Mouse (Mus musculus) urinary bladder, postnatal 25 days (tissue): Measurements from ENCODE around the gene Chpf2.

Experiments
- DNase-seq: peaks from one replicate; pipeline ENCODE4 v3.0.0; 2022; ENCODE audit warnings: low spot score

Chpf2 gene

GRCm38 (mm10) chr5:24605321-24605979 lies 18.9 kb downstream of the Chpf2 start:
- no peak for DNase-seq

GRCm38 (mm10) chr5:24605980-24606665 lies 19.6 kb downstream of the Chpf2 start:
- DNase-seq = no peak

GRCm38 (mm10) chr5:24609388-24609787 lies 22.8 kb downstream of the Chpf2 start:
- DNase-seq = no peak

GRCm38 (mm10) chr5:24611366-24612301 lies 25.1 kb downstream of the Chpf2 start:
- no peak for DNase-seq

- DNase-seq = no peak
Observed at GRCm38 (mm10) chr5:24612302-24612649, 25.7 kb downstream of the Chpf2 start.

- no peak for DNase-seq
Observed at GRCm38 (mm10) chr5:24615097-24615496, 28.6 kb downstream of the Chpf2 start.

- DNase-seq = no peak
Observed at GRCm38 (mm10) chr5:24618921-24619320, 32.4 kb downstream of the Chpf2 start.

GRCm38 (mm10) chr5:24620116-24620515 lies 33.6 kb downstream of the Chpf2 start:
- DNase-seq = no peak

GRCm38 (mm10) chr5:24620626-24621025 lies 34.1 kb downstream of the Chpf2 start:
- no peak for DNase-seq

GRCm38 (mm10) chr5:24622386-24623040 lies 36.0 kb downstream of the Chpf2 start:
- DNase-seq = no peak

- no peak for DNase-seq
Observed at GRCm38 (mm10) chr5:24623041-24623985, 36.8 kb downstream of the Chpf2 start.

- DNase-seq = peak; percentile 34
Observed at GRCm38 (mm10) chr5:24623986-24624821, 37.7 kb downstream of the Chpf2 start, which contains the start of gene Smarcd3. Gene Smarcd3, minus strand, starts transcription at chr5:24624411.

- no peak for DNase-seq
Observed at GRCm38 (mm10) chr5:24624822-24625120, 38.2 kb downstream of the Chpf2 start.

- no peak for DNase-seq
Observed at GRCm38 (mm10) chr5:24629712-24630111, 43.2 kb downstream of the Chpf2 start.

GRCm38 (mm10) chr5:24635093-24635492 lies 48.6 kb downstream of the Chpf2 start:
- no peak for DNase-seq

- DNase-seq = no peak
Observed at GRCm38 (mm10) chr5:24635526-24636141, 49.1 kb downstream of the Chpf2 start.

- no peak for DNase-seq
Observed at GRCm38 (mm10) chr5:24636987-24637386, 50.4 kb downstream of the Chpf2 start.

- DNase-seq = no peak
Observed at GRCm38 (mm10) chr5:24638131-24638530, 51.6 kb downstream of the Chpf2 start.

GRCm38 (mm10) chr5:24639081-24639480 lies 52.5 kb downstream of the Chpf2 start:
- no peak for DNase-seq
